Mouse (Mus musculus) thymus, postnatal 0 days (tissue): ENCODE data around the gene Camk1g. TPM values are rescaled to one million over a fixed set of nuclear protein-coding genes. Genes with fewer than 3 reads are reported as not detected.

Experiments
- DNase-seq: peaks from one replicate; pipeline ENCODE4 v3.0.0-alpha.2; 2015; ENCODE audit warnings: low spot score
- polyA plus RNA-seq: library from polyadenylated mRNA; unstranded; fragments of >200 nt; fragmentation: Nextera tagmentation; extraction: Ambion mirVana; gene quantifications from 2 replicates; pipeline ENCODE4 v1.2.1, GENCODE M21; 2015

The Camk1g gene
- polyA plus RNA-seq, 1 experiment from 2014 or later = 2.6 TPM

DNA sequence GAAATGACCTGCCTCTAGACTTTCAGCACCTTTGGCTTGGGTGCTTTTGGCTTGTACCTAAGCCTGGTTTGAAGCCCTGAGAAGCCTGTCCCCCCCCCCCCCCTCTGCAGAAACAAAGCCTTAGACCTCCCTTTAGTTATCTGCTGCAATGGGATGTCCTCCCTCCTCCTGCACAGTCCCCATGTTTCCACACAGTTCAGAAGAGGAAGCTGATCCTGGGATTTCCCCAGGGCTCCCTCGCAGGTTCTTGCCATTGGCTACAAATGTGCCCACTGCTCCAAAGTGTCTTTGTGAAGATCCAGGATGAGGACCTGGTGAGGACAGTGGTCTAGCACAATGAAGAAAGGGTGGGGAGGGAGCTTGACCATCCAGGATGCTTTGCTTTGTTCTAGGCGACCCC, 67.0 kb downstream of the Camk1g start:
- DNase-seq = no peak

DNA sequence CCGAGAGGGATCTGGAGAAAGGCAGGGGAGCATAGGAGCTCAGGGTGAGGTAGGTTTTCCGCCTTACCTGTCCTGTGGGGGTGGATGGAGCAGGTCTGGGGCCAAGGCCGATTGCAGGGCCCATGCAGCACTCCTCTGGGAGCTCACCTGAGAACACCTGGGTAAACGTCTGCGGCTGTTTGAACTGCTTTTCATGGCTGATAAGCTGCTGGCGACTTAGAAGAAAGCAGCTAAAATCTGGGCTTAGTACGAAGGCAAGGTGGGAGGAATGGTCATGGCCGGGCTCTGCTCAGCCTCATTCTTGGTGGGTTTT, 68.0 kb downstream of the Camk1g start:
- no peak for DNase-seq

DNA sequence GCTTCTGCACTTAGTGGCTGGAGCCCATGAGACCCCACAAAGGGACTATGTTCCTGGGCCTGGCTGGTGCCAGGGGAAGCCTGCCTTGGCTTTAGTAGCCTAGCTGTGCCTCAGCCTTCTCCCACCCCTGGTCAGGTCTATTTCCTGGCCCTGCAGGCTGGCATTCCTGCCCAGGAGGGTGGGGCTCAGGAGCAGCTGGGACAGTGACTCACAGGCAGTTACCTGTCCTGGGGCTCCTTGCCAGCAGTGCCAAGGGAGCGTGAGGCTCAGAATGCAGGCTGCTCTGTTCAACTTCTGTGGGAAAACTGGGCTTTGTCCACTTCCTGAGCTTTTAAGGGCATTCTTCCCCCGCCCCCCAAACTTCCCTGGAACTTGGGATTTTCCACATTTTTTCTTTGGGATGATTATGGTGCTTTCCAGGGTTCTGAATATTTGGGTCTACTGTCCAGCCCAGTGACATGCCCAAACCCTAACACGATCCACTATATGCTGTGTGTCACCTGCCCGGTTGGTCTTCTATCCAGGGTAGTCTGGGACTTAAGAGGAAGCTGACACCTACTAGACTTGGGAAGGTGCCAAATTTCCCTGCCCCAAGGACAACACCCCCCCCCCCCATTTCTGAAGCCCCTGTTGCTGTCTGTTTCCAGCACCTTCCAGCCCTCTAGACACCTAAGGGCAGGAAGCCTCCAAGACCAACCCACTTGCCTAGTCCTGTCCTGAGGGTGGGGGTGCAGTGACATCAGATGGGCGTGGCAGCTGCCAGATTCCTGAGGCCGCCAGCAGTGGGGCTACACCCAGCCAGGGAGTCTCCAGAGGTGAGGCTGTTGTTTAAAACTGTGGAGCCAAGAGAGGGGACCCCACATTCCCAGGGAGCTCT, 68.6 kb downstream of the Camk1g start:
- DNase-seq = no peak

DNA sequence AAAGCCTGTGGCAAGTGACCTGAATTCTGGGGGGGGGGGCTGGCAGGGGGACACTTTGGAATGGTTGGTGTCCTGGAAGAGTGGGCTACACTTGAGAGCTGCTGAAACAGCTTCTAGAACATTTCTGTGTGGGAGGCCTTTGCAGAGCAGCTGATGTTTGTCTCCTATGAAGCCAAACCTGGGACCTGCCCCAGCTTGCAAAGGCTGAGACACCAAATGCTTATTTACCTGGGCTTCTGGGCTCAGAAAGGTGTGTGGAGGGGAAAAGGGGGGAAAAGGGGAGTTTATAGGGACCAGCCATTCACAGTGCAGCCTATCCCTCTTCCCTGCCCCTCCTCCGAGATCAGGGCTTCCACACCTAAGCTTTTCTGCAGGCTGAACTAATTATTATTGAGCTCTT, 70.1 kb downstream of the Camk1g start:
- no peak for DNase-seq

DNA sequence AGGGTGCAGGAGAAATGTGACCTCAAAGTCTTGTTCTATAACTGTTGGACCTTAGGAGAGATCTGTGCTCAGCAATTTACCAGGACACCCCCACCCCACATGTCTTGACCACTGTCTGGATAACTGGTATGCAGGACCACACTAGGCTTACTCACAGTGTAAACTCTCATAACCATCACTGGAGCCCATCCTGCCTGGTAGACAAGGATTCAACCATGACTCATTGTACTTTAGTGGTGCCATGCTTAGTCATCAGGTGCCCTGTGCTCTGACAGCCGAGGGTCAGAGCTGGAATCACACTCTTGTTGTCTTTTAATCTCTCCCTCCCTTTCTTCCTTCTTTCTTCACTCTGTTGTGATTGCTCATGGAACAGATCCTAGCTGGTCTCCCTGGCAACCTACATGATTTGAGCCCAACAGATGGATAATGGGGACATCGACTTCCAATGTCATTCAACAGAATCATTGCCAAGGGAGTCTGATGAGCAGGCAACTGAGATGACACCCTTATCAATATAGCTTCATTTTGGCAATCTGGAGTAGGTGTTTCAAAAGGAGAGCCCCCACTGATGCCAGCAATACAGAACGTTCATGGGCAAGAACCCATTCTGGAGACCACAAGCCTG, 71.8 kb downstream of the Camk1g start:
- no peak for DNase-seq

Other genes with a start within 250 kb of the Camk1g start
- gene Diexf, start 240.0 kb downstream of the Camk1g start, polyA plus RNA-seq = 10.2 and 12.9 TPM in 2 replicates
- gene Irf6, start 217.2 kb downstream of the Camk1g start, polyA plus RNA-seq = 9.4 and 10.0 TPM in 2 replicates
- 13.7 and 14.4 TPM in 2 replicates for gene A130010J15Rik, start 202.3 kb downstream of the Camk1g start, polyA plus RNA-seq
- gene Traf3ip3, start 168.6 kb downstream of the Camk1g start, polyA plus RNA-seq = 193 and 196 TPM in 2 replicates
- gene Lamb3, start 162.6 kb downstream of the Camk1g start, polyA plus RNA-seq = 21.1 and 22.2 TPM in 2 replicates
- 43.6 and 49.4 TPM in 2 replicates for gene Hsd11b1, start 106.2 kb downstream of the Camk1g start, polyA plus RNA-seq
- 19.9 and 21.3 TPM in 2 replicates for gene G0s2, start 97.1 kb downstream of the Camk1g start, polyA plus RNA-seq